Mouse (Mus musculus) adrenal gland, postnatal 14 days (tissue): Measurements from ENCODE around the gene Aebp2. TPM values are rescaled to one million over a fixed set of nuclear protein-coding genes. Genes with fewer than 3 reads are reported as not detected.

Experiments used
- DNase-seq: peaks from one replicate; pipeline ENCODE4 v3.0.0; 2021; ENCODE audit warnings: mixed read lengths
- total RNA-seq: library from RNA; stranded (reverse); gene quantifications from 2 replicates; pipeline ENCODE4 v1.2.3, GENCODE M21; 2021

Aebp2 gene
- total RNA-seq, 1 experiment from 2014 or later: 52.8 TPM

- DNase-seq: peak; percentile 45
Observed at GRCm38 (mm10) chr6:140697994-140698393, 75.5 kb downstream of the Aebp2 start.

GRCm38 (mm10) chr6:140698596-140698995, 76.1 kb downstream of the Aebp2 start:
- DNase-seq: peak; percentile 12

GRCm38 (mm10) chr6:140701259-140701658, 78.8 kb downstream of the Aebp2 start:
- DNase-seq: no peak

- DNase-seq: no peak
Observed at GRCm38 (mm10) chr6:140705132-140705531, 82.7 kb downstream of the Aebp2 start.

GRCm38 (mm10) chr6:140706056-140706455, 83.6 kb downstream of the Aebp2 start:
- DNase-seq: no peak

GRCm38 (mm10) chr6:140708059-140708458, 85.6 kb downstream of the Aebp2 start:
- no peak for DNase-seq

- peak; percentile 19 for DNase-seq
Observed at GRCm38 (mm10) chr6:140709415-140710107, 87.1 kb downstream of the Aebp2 start.

- DNase-seq: peak; percentile 75
Observed at GRCm38 (mm10) chr6:140712754-140713153, 90.3 kb downstream of the Aebp2 start.

GRCm38 (mm10) chr6:140714905-140715365, 92.5 kb downstream of the Aebp2 start:
- DNase-seq: peak; percentile 85

- no peak for DNase-seq
Observed at GRCm38 (mm10) chr6:140722058-140722457, 99.6 kb downstream of the Aebp2 start.

Other genes with a start within 250 kb of the Aebp2 start
- gene Plekha5, start 198.6 kb upstream of the Aebp2 start, total RNA-seq: 30.1 and 32.7 TPM in 2 replicates
- not detected in 2 replicates for gene Gm11077, start 106.6 kb downstream of the Aebp2 start, total RNA-seq